Mouse (Mus musculus): ENCODE data around the gene Car11. TPM values are rescaled to one million over a fixed set of nuclear protein-coding genes. Genes with fewer than 3 reads are reported as not detected.

Car11 gene
- polyA plus RNA-seq, 1 experiment from 2014 or later = 71.4 TPM

- H3K36me3 ChIP-seq = peaks cover 40% of the 10 kb centered on the region
- no peaks in the 10 kb centered on the region for H3K9me3 ChIP-seq (replicated peaks)
- H3K9ac ChIP-seq (replicated peaks) = peak overlapping the region; percentile 75
- 92% methylated on average over 6 of the region's 6 CpGs for WGBS
- H3K27me3 ChIP-seq (replicated peaks) = no peaks in the 10 kb centered on the region
- H3K4me2 ChIP-seq = peak overlapping the region; percentile 82
- ATAC-seq (ENCODE audit: low FRiP score) = no peak
- peaks cover 61% of the 10 kb centered on the region for H3K4me1 ChIP-seq
- H3K27ac ChIP-seq (replicated peaks) = no peak overlapping the region
- H3K4me3 ChIP-seq (replicated peaks) = peak overlapping the region; percentile 79
These were observed 14.4 kb downstream of the Car11 start for GRCm38 (mm10) chr7:45713881-45714520.

- Histone ChIP-seq H3K9me3 (replicated peaks) (no peaks in the 10 kb centered on the region), H3K27ac (replicated peaks) (peak overlapping the region; percentile 70), H3K4me3 (replicated peaks) (peak overlapping the region; percentile 79), H3K9ac (replicated peaks) (peak overlapping the region; percentile 75), H3K27me3 (replicated peaks) (no peaks in the 10 kb centered on the region), H3K4me2 (peak overlapping the region; percentile 82), H3K4me1 (peaks cover 61% of the 10 kb centered on the region), H3K36me3 (peaks cover 42% of the 10 kb centered on the region)
- 10% methylated on average over 14 of the region's 14 CpGs for WGBS
- peak; percentile 48 for ATAC-seq (ENCODE audit: low FRiP score)
These were observed 15.0 kb downstream of the Car11 start for GRCm38 (mm10) chr7:45714630-45715089.

- peaks cover 43% of the 10 kb centered on the region for H3K36me3 ChIP-seq
- 8% methylated on average over 34 of the region's 34 CpGs for WGBS
- H3K9me3 ChIP-seq (replicated peaks) = no peaks in the 10 kb centered on the region
- peak within 1 kb of the TSS; percentile 76 for H3K27ac ChIP-seq (replicated peaks)
- H3K4me3 ChIP-seq (replicated peaks) = peak within 1 kb of the TSS; percentile 79
- H3K4me1 ChIP-seq = peaks cover 61% of the 10 kb centered on the region
- H3K9ac ChIP-seq (replicated peaks) = peak within 1 kb of the TSS; percentile 75
- no peaks in the 10 kb centered on the region for H3K27me3 ChIP-seq (replicated peaks)
- peak within 1 kb of the TSS; percentile 82 for H3K4me2 ChIP-seq
- peak; percentile 91 for ATAC-seq (ENCODE audit: low FRiP score)
These were observed 15.6 kb downstream of the Car11 start, which contains the start of gene Rpl18 for GRCm38 (mm10) chr7:45715090-45715708. TSS of gene Rpl18 (plus strand) at chr7:45715457.

GRCm38 (mm10) chr7:45715741-45716459 lies 16.3 kb downstream of the Car11 start:
- H3K4me1 ChIP-seq = peaks cover 55% of the 10 kb centered on the region
- ATAC-seq (ENCODE audit: low FRiP score) = no peak
- 85% methylated on average over 19 of the region's 19 CpGs for WGBS
- H3K9me3 ChIP-seq (replicated peaks) = no peaks in the 10 kb centered on the region
- peaks cover 43% of the 10 kb centered on the region for H3K36me3 ChIP-seq
- peak overlapping the region; percentile 76 for H3K27ac ChIP-seq (replicated peaks)
- H3K27me3 ChIP-seq (replicated peaks) = no peaks in the 10 kb centered on the region
- peak overlapping the region; percentile 40 for H3K9ac ChIP-seq (replicated peaks)
- peak overlapping the region; percentile 82 for H3K4me2 ChIP-seq
- peak overlapping the region; percentile 79 for H3K4me3 ChIP-seq (replicated peaks)

GRCm38 (mm10) chr7:45716460-45716857 lies 16.8 kb downstream of the Car11 start:
- Histone ChIP-seq H3K4me2 (peak overlapping the region; percentile 82), H3K9me3 (replicated peaks) (no peaks in the 10 kb centered on the region), H3K27ac (replicated peaks) (no peak overlapping the region), H3K27me3 (replicated peaks) (no peaks in the 10 kb centered on the region), H3K4me1 (peaks cover 55% of the 10 kb centered on the region), H3K36me3 (peaks cover 43% of the 10 kb centered on the region), H3K4me3 (replicated peaks) (peak overlapping the region; percentile 79), H3K9ac (replicated peaks) (peak overlapping the region; percentile 40)
- WGBS = 85% methylated on average over 3 of the region's 3 CpGs
- no peak for ATAC-seq (ENCODE audit: low FRiP score)

DNA sequence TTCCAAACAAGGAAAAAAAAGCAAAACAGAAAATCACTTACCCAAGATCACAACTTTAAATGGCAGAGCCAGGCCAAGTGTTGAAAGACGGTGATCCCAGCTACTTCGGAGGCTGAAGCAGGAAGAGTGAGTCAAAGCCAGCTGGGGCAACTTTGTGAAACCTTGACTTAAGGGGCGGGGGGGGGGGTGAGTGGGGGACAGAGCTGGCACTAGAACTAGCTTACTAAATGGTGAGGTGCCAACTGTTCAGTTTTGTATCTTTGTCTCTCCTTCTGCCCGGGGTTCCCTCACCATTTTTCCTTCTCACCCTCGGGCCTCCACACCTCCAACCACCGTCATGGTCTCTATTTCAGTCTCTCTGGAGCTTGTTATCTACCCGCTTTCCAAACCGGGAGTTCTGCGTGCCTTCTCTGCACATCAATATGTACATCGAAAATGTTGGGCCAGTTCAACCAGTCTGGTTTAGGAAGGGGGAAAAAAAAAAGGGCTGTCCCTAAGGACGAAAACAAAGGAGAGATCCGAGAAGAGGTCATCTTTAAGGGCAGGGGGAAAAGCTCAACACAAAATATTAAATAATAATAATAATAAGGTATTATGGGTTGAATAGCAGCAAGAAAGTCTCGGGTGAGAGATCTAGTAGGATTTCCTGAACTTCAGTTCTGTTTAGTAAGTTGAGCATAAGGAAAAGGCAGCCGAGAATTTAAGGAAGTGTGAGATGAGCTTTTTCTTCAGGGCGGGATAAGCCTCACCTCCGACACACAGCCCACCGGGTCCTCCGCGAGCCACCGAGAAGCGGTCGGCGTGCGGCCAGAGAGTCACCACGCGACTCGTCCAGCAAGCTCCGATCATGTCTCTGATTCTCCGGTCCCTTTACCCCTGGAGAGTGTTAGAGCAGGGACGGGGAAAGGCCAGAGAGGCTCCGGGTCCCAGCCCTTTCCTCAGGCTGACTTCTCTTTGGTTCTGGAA lies 17.6 kb downstream of the Car11 start:
- WGBS = 13% methylated on average over 31 of the region's 31 CpGs
- H3K4me2 ChIP-seq = peak overlapping the region; percentile 82
- no peaks in the 10 kb centered on the region for H3K27me3 ChIP-seq (replicated peaks)
- H3K4me3 ChIP-seq (replicated peaks) = peak overlapping the region; percentile 79
- peaks cover 53% of the 10 kb centered on the region for H3K4me1 ChIP-seq
- peak overlapping the region; percentile 67 for H3K9ac ChIP-seq (replicated peaks)
- no peaks in the 10 kb centered on the region for H3K9me3 ChIP-seq (replicated peaks)
- ATAC-seq (ENCODE audit: low FRiP score) = peak; percentile 45
- peak overlapping the region; percentile 92 for H3K27ac ChIP-seq (replicated peaks)
- H3K36me3 ChIP-seq = peaks cover 38% of the 10 kb centered on the region

GRCm38 (mm10) chr7:45717918-45718297 lies 18.3 kb downstream of the Car11 start, which contains the start of gene Sphk2:
TSS of gene Sphk2 (minus strand) at chr7:45718002.
- peak within 1 kb of the TSS; percentile 92 for H3K27ac ChIP-seq (replicated peaks)
- peaks cover 36% of the 10 kb centered on the region for H3K36me3 ChIP-seq
- under 1% methylated on average over 41 of the region's 41 CpGs for WGBS
- H3K27me3 ChIP-seq (replicated peaks) = no peaks in the 10 kb centered on the region
- peaks cover 49% of the 10 kb centered on the region for H3K4me1 ChIP-seq
- no peaks in the 10 kb centered on the region for H3K9me3 ChIP-seq (replicated peaks)
- H3K4me2 ChIP-seq = peak within 1 kb of the TSS; percentile 82
- peak within 1 kb of the TSS; percentile 79 for H3K4me3 ChIP-seq (replicated peaks)
- peak; percentile 77 for ATAC-seq (ENCODE audit: low FRiP score)
- peak within 1 kb of the TSS; percentile 83 for H3K9ac ChIP-seq (replicated peaks)

- peak overlapping the region; percentile 79 for H3K4me3 ChIP-seq (replicated peaks)
- H3K4me2 ChIP-seq = peak overlapping the region; percentile 82
- WGBS = under 1% methylated on average over 20 of the region's 20 CpGs
- H3K36me3 ChIP-seq = peaks cover 36% of the 10 kb centered on the region
- ATAC-seq (ENCODE audit: low FRiP score) = no peak
- no peaks in the 10 kb centered on the region for H3K9me3 ChIP-seq (replicated peaks)
- peak overlapping the region; percentile 83 for H3K9ac ChIP-seq (replicated peaks)
- H3K27me3 ChIP-seq (replicated peaks) = no peaks in the 10 kb centered on the region
- H3K27ac ChIP-seq (replicated peaks) = peak overlapping the region; percentile 92
- H3K4me1 ChIP-seq = peaks cover 49% of the 10 kb centered on the region
These were observed 18.7 kb downstream of the Car11 start for GRCm38 (mm10) chr7:45718331-45718730.

- H3K27ac ChIP-seq (replicated peaks) = no peak overlapping the region
- H3K9me3 ChIP-seq (replicated peaks) = no peaks in the 10 kb centered on the region
- WGBS = 83% methylated on average over 10 of the region's 10 CpGs
- no peaks in the 10 kb centered on the region for H3K27me3 ChIP-seq (replicated peaks)
- no peak for ATAC-seq (ENCODE audit: low FRiP score)
- peaks cover 41% of the 10 kb centered on the region for H3K36me3 ChIP-seq
- peak overlapping the region; percentile 83 for H3K9ac ChIP-seq (replicated peaks)
- peak overlapping the region; percentile 79 for H3K4me3 ChIP-seq (replicated peaks)
- H3K4me2 ChIP-seq = peak overlapping the region; percentile 82
- H3K4me1 ChIP-seq = peaks cover 45% of the 10 kb centered on the region
These were observed 19.5 kb downstream of the Car11 start for GRCm38 (mm10) chr7:45719180-45719579.

DNA sequence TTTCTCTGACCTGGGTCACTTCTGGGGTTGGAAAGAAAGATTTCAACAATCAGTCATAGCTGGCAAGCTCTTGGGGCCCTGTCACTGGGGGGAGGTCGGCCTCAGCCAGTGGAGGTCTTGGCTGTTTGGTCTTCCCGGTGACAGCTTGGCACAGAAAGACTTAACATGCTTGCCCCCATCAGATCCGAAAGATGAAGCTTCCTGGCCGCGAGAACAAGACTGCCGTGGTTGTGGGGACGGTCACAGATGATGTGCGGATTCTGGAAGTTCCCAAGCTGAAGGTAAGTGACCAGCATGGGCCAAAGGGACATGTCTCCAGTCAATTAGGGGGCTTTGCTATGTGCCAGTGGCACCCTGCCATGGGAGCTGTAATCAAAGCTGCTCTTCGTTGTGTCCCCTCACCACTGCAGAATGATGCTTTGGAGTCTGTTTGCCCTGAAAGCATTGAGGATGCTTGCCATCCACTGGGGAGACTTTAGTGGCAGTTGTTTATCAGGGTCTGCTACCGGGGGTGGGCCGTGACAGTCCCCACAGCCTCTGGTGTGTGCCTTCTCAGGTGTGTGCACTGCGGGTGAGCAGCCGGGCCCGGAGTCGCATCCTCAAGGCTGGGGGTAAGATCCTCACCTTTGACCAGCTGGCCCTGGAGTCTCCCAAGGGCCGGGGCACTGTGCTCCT lies 20.2 kb downstream of the Car11 start:
- H3K9ac ChIP-seq (replicated peaks) = no peak overlapping the region
- peaks cover 48% of the 10 kb centered on the region for H3K36me3 ChIP-seq
- 94% methylated on average over 15 of the region's 16 CpGs for WGBS
- ATAC-seq (ENCODE audit: low FRiP score) = no peak
- no peak overlapping the region for H3K27ac ChIP-seq (replicated peaks)
- peak overlapping the region; percentile 82; the same call in 1 of the 2 replicates for H3K4me2 ChIP-seq
- H3K9me3 ChIP-seq (replicated peaks) = no peaks in the 10 kb centered on the region
- H3K27me3 ChIP-seq (replicated peaks) = no peaks in the 10 kb centered on the region
- peaks cover 38% of the 10 kb centered on the region for H3K4me1 ChIP-seq
- H3K4me3 ChIP-seq (replicated peaks) = 0 out of 2 replicates have a peak overlapping the region, but pooled peaks have one; percentile 79

Measured in neural tube, embryonic 15.5 days (tissue).